Mouse (Mus musculus) monocyte, adult 5-6 weeks (primary cell): ENCODE data around the gene 1110032A03Rik. TPM values are rescaled to one million over a fixed set of nuclear protein-coding genes. Genes with fewer than 3 reads are reported as not detected.

Experiments
- ATAC-seq: fragments of 153-309, 156-312 bp; replicated peaks from 2 replicates; pipeline ENCODE4 v1.8.0; 2017; ENCODE audit warnings: mild to moderate bottlenecking; ENCODE audit not compliant: low TSS enrichment, insufficient number of reproducible peaks, severe bottlenecking, poor library complexity, low FRiP score
- total RNA-seq: library from RNA; stranded (forward); fragments of 200-1000, 200-491, 200-594 nt; gene quantifications from 3 replicates; pipeline ENCODE4 v1.2.3, GENCODE M21; 2017

Gene 1110032A03Rik
- total RNA-seq, 1 experiment from 2014 or later: 13.2 TPM

GRCm38 (mm10) chr9:50776162-50776760 is 941 bp upstream of the 1110032A03Rik start:
- no peak for ATAC-seq

GRCm38 (mm10) chr9:50775662-50776126 is 374 bp upstream of the 1110032A03Rik start:
- no peak for ATAC-seq

- ATAC-seq: peak; percentile 52
Observed at GRCm38 (mm10) chr9:50774026-50774462, 1.3 kb downstream of the 1110032A03Rik start.

- no peak for ATAC-seq
Observed at GRCm38 (mm10) chr9:50770011-50770410, 5.3 kb downstream of the 1110032A03Rik start.

- ATAC-seq: peak; percentile 95
Observed at GRCm38 (mm10) chr9:50768107-50769002, 7.0 kb downstream of the 1110032A03Rik start, which contains the start of gene Fdxacb1. Gene Fdxacb1, plus strand, starts transcription at chr9:50768236.

GRCm38 (mm10) chr9:50767531-50768106 is 7.7 kb downstream of the 1110032A03Rik start:
- ATAC-seq: no peak

GRCm38 (mm10) chr9:50763331-50763730 is 12.0 kb downstream of the 1110032A03Rik start:
- no peak for ATAC-seq

GRCm38 (mm10) chr9:50761520-50762243 is 13.6 kb downstream of the 1110032A03Rik start:
- ATAC-seq: peak; percentile 63

GRCm38 (mm10) chr9:50756711-50757110 is 18.6 kb downstream of the 1110032A03Rik start:
- ATAC-seq: no peak

- ATAC-seq: no peak
Observed at GRCm38 (mm10) chr9:50753947-50754346, 21.4 kb downstream of the 1110032A03Rik start.

GRCm38 (mm10) chr9:50752784-50753615 is 22.3 kb downstream of the 1110032A03Rik start:
- ATAC-seq: no peak

- ATAC-seq: no peak
Observed at GRCm38 (mm10) chr9:50752054-50752602, 23.2 kb downstream of the 1110032A03Rik start, which contains the start of gene Hspb2. Gene Hspb2, minus strand, starts transcription at chr9:50752354.

GRCm38 (mm10) chr9:50751323-50751722 is 24.0 kb downstream of the 1110032A03Rik start, which contains the start of gene Cryab:
Gene Cryab, plus strand, starts transcription at chr9:50751325.
- no peak; the same call in 1 of the 2 replicates for ATAC-seq

GRCm38 (mm10) chr9:50750706-50751105 is 24.6 kb downstream of the 1110032A03Rik start:
- no peak for ATAC-seq

- ATAC-seq: no peak
Observed at GRCm38 (mm10) chr9:50746214-50746677, 29.1 kb downstream of the 1110032A03Rik start, which contains the start of gene 2310030G06Rik. Gene 2310030G06Rik, minus strand, starts transcription at chr9:50746536.

- ATAC-seq: no peak
Observed at GRCm38 (mm10) chr9:50745806-50746205, 29.5 kb downstream of the 1110032A03Rik start.

GRCm38 (mm10) chr9:50742744-50743143 is 32.6 kb downstream of the 1110032A03Rik start:
- ATAC-seq: no peak
